Mouse (Mus musculus) right cerebral cortex, postnatal 36 days (tissue): ENCODE data around the gene Ivd.
A peak's percentile ranks its signal among the peaks of the same experiment; 100 is the strongest.

Experiments
- DNase-seq, 2 experiments: peaks; one replicate each; pipeline ENCODE4 v3.0.0; 2022; ENCODE audit warnings: low spot score in 2 of 2, mixed read lengths in 1 of 2

Ivd gene

DNA sequence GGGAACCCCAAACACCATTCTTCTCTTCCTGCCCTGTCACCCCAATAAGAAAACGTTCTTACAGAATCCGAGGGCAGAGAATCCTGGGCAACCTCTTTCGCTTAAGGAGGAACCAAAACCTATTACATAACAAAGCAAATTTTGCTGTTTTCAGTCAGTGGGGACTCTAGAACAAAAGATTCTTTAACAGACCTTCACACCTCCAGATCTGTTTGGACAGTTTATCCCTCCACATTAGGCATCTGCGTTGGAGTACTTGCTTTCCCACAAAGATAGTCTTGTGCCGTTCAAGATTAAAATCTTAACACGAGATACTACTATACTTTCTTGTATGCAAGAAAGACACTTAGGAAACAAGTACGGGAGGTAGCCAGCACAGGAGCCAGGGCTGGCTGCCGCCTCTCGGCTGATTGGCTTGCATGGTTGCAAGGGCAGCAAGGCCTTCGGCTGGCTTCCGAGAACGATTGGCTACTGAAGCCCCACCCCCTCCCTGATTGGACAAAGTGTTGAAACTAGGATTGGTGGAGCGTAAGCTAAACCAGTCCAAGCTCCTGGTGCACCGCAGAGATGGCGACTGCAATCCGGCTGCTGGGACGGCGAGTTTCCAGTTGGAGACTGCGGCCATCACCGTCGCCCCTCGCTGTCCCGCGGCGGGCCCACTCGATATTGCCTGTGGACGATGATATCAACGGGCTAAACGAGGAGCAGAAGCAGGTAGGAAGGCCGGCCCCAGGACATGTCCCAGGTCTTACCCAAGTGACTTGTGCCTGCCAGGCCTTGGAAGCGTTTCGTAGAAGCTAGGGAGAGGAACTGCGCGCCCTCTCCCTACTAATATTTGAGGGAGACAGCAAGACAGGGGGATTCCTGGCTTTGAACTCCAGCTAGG is at the start of gene Ivd:
Ivd (plus strand) TSS at position 501 of the 886 bp plus-strand sequence.
- peak; percentile 93 to 94 for DNase-seq

DNA sequence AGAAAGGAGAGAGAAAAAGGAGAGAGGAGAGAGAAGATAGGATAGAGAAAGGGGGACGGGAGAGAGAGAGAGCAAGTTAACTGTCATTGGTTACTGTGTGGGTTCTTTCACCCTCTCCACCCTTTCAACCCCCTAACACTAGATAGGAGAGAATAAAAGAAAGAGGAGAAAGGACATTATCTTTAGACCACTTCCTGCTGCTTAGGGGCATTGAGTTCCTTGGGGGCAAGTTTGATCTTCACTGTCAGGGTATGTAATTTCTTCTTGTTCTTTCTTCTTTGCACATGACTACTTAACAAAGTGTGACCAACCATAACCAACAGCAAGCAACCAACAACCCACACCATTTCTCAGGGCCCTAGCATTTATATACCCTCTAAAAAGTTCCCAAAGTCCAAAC is 49.0 kb upstream of the Ivd start:
- no peak for DNase-seq

DNA sequence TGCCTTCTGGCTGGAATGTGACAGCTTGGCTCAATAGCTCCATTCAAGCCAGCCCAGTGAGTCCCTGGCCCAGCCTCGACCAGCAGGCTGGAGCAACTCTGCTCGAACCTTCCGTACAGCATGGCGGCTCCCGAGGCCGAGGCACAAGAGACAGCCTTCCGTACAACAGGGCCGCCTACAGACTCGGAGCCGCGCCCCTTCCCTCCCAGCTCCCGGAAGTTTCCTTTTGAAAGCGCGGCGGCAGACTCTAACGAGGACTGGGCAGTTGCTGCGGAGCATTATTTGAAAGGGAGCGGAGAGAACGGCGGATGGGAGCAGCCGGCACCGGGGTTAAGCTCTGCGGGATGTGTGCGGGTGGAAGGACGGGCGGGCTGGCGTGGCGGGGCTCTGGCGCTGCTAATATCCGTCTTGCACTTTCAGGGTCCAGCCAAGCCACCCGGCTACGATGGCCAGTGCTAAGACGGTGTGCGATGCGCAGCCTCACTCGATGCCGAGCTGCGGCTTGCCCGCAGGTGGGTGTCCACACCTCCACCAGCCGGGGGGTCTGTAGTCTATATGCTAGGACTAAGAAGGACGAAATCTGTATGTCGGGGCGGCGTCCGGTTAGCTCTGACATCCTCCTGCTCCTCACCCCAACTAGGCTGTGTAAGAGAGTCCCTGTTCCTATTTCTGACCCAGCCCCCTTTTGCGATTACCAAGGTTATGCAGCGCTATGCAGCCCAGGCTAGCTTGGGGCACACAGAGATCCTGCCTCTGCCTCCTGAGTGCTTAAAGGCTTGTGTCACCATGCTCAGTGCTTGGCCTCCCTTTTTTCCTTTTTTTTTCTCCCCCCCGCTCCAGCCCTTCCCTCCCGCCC is 47.5 kb upstream of the Ivd start, which contains the start of gene Knstrn:
Knstrn (plus strand) TSS at position 23 of the 856 bp plus-strand sequence.
- DNase-seq, result peak; percentile 76

DNA sequence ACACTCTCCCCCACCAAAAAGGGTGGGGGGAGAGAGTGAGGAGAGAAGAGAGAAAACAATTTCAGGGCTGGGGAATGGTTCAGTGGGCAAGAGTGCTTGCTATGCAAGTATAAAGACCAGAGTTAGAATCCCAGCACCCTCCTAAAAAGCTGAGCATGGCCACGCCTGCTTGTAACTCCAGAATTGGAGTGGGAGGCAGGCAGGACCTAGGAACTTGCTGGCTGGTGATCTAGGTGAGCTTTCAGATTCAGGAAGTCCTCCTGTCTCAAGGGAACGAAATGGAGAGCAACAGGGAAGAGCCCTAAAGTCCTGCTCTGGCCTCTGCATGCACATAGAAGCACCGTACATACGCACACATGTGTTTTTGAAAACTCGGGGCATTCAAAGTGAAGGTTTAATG is 39.0 kb upstream of the Ivd start:
- DNase-seq, result no peak

DNA sequence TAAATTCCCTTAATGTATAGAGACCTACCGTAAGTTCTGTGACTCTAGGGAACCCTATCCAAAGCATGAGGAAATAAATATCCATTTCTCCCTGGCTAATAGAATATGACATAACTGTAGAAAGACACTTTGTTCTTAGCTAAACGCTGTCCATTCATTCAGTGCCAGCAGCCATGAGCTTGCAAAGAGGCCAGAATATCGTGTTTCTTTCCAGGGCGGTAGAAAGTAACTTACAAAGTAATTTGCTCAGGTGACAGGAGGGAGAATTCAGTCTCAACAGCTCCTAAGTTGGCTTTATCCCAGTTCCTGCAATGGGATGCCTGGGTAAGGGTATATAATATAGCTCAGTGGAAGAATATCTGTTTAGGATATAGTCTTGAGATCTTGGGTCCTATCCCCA is 37.4 kb upstream of the Ivd start:
- DNase-seq, result no peak

DNA sequence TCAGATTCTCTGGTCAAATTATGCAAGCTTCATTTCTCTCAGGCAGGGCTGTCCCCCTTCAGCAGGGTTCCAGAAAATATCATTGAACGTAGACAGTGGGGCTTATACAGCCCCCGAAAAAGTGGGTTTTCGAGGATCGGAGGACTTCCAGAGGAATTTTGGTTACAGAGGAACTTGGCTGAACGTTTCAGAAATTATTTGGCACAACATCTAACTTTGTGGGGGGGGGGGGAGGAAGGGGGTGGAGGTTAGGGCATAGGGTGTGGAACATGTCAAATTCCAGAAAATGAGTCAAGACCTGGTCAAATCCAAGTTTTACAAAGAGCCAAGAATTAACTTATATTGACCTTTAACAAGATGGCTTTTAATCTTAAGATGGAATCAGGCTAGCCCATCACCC is 32.7 kb upstream of the Ivd start:
- DNase-seq, result no peak

DNA sequence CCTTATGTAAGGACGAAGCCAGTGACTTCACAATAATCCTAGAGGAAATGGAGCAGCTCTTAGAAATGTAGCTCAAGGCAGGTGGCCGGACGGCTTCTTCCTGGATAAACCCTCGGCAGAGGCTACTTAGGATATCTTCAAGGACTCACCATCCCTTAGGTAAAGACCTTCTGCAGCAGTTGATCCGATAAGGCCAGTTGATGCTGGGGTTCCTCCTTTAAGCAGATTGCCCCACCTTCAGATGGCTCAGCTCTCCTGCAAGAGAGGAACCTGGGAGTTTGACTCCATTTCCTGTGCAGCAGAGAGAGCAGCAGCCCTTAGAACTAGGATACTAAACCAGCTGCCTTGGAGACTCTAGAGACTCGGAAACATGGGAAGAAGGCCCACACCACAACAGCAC is 27.7 kb upstream of the Ivd start:
- no peak for DNase-seq

DNA sequence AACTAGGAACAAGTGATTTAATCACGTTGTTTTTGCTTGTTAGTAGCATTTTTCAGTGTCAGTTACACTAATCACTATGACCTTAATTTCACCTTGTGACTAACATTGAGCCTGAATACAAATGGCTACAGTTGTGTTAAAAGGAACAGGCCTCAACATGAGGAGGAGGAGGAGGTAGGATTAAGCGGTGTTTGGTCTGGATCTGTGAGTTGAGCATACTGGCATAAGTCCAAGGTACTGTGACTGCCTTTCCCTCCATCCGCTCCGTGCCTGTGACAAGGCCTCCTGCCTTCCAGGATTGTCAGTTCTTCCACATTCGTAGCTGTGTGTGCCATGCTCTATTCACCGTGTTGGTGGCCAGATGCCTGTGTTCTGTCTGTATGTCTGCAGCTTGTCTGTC is 26.6 kb upstream of the Ivd start:
- DNase-seq, result no peak

DNA sequence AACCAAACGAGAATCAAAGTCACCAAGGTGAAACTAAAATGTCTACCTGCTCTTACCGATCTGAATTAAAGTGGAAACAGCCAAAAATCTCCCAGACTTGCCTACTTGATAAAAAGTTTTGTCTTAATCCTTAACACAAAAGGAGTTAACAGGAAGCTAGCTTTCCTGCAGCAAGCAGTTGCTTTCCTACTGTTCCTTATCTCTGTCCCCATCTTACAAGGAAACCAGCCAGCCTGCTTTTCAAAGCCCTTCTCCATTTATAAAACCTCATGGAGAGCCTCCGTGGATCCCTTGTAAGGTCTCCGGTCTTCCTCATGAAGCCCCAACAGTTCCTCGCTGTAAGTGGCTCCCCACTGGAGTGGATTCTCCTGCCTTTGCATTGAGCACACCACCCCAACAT is 23.4 kb upstream of the Ivd start:
- no peak for DNase-seq

DNA sequence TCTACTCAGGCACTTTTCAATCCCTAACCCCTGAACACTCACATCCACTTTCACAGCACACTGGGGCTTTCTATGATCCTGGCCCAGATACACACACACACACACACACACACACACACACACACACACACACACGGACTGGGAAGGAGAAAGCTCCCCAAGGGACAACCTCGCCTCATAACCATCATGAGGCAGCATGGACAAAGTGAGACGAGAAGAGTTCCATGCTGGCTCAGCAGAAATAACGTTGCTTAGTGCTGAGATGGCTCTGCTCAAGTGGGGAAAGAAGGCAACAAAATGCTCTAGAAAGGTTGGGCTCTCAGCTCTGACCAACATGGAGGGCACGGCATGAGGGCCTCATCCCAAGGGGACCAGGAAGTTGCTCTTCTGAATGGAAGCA is 20.6 kb upstream of the Ivd start:
- no peak for DNase-seq

DNA sequence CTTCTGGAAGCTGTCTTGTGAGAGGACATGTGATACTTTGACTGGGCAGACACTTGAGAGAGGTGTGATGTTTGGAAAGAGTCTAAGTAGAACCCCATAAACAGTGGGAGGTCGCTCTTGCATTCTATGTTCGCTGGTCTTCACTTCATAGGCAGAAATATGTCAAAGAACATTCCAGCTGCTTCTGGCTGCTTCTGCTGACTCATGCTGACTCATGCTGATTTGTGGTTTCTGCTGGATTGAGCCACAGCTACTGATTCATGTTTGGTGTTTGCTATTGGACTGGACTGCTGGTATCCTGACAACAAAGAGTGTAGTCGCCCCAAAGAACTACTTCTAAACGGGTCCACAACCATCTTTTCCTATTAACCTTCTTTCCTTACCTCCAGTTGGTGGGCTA is 20.0 kb upstream of the Ivd start:
- DNase-seq, result no peak

DNA sequence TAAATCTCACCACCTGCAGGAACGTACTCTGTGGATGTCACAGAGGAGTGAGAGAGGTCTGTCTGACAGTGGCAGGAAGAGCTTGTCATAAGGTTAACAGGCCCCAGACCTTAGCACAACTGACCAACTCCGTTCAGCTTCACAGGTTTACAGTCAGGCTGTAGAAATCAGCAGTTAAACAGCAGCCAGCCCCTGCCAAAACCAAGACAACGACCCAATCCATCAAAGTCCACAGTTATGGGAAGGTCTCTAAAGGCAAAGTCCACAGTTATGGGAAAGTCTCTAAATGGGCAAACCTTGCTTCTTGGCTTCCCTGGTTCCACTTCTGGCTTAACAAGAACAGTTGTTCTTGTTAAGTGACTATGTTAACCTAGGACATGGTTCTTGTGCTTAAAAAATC is 17.3 kb upstream of the Ivd start:
- no peak for DNase-seq

DNA sequence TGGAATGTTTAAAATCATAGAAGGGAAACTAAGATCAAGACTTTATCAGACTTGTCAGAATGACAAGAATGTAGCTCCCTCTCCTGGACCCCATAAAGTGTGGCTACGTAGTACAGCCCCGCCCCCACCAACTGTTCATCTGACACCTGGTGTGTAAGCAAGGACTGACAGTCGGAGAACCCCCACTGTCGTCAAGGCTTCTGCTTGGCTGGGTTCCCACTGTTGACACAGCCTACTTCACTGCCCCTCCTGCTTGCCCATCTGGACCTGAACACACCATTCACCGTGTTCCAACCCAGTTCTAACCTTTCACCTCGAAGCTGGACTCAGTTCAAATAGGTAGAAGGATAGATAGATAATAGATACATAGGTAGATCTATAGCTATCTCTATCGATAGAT is 15.5 kb upstream of the Ivd start:
- no peak for DNase-seq

DNA sequence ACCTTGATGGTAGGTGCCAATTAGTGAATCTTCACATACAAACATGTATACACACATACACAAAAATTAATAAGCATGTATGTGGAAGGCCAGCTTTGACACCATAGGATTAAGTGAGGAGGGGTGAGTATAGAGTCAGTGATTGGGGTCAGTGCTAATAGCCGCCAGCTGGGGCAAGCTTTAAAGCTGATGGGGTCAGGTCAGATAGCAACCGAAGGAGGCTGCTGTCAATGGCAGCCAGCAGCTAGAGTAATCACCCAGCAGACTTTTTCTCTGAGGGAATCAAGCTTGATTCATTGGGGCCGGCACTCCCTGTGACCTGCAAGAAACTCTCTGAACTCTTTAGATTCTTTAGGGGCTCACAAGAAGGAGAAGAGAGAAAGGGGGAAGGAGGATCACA is 10.0 kb upstream of the Ivd start:
- DNase-seq, result no peak

DNA sequence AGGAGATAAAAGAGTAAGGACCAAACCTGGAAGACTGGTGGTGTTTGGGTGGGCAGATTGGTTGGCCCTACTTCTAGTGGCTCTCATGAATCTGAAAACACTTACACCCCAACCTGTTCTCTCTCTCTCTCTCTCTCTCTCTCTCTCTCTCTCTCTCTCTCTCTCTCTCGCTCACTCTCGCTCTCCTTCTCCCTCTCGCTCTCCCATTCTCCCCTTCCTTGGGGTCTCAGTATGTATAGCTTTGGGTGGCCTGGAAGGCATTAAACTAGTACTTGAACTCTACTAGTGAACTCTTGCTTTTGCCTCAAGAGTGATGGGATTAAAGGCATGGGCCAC is 554 bp downstream of the Ivd start:
- DNase-seq, result no peak

DNA sequence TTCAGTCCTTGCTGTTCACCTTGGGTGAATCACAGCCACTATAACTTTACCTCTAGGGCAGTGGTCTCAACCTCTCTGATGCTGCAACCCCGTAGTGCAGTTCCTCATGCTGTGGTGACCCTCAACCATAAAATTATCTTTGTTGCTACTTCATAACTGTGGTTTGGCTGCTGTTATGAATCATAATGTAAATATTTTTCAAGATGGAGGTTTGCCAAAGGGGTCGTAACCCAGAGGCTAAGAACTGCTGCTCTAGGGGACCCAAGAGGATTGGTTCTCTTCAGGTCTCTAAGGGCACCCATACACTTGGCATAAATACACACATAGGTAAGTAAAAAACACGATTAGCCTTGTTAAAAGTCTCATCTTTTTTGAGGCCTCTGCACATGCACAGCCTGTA is 8.8 kb downstream of the Ivd start:
- DNase-seq, result no peak

DNA sequence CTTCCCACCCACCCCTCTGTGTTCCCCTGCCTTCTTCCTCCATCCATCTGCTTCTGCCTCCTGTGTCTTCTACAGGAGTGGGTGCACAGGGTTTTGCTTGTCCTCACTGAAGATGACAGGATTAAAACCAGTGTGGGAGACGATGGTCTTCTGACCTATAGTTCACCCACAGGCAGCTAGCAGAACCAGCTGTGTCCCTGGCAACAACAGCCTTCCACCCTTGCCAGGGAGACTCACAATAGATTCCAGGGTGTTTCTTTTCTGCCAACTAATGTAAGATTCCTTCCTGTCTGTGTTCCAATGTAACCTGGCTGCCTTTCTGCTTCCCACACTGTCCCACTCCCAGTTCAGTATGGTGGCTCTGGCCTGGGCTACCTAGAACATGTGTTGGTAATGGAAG is 9.3 kb downstream of the Ivd start:
- no peak for DNase-seq

DNA sequence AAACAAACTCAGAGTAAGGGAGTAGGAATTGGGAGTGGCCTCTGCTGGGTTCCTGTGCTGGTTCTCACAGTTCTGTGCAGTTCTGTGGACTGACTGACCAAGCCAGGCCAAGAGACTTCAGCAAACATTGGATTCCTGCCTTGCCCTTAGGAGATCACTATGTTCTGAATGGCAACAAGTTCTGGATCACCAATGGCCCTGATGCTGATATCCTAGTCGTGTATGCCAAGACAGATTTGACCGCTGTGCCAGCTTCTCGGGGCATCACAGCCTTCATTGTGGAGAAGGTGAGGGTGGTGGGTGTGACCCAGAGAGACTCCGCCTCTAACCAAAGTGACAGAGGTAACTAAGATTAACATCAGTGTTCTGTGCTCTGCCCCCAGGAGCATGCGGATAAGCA is 11.3 kb downstream of the Ivd start:
- no peak for DNase-seq

DNA sequence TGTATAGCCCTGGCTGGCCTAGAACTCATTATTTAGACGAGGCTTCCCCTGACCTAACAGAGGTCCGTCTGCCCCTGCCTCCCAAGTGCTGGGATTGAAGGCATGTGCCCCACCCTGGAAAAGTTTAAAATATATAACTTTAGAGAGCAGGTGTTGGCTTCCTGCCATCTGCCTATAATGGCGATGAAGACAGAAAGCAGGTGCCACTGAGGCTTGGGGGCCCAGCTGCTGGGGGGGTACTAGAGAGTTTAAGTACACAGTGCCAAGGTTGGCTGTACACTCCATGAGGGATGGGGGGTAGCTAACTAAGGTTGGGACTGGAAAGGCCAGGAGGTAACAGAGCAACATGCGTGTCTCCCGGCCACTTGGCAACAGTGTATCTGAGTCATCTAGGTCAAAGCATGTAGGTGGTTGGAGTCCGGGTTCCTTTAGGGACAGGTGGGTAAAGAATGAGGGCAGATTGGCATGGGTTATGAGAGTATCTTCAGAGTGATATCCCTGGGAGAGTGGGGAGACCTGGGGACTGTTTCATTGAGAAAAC is 12.2 kb downstream of the Ivd start:
- DNase-seq, result no peak

DNA sequence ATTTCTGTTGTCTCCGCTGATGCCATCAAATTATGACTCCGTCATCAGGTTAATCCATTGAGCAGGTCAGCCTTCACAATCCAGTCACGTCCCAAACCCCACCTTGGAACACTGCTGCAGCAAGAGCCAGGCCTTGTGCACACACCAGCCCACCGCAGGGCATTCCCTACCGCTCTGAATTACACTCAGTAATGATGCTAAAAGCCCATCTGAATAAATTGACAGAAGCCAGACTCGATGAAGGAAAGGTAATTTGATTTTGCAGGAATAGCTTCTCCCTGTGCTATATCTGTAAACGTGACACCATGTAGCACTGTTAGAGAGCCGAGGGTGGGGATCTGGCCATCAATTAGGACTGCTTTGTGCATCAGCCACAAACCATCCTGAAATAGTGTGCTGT is 13.6 kb downstream of the Ivd start:
- DNase-seq, result no peak

DNA sequence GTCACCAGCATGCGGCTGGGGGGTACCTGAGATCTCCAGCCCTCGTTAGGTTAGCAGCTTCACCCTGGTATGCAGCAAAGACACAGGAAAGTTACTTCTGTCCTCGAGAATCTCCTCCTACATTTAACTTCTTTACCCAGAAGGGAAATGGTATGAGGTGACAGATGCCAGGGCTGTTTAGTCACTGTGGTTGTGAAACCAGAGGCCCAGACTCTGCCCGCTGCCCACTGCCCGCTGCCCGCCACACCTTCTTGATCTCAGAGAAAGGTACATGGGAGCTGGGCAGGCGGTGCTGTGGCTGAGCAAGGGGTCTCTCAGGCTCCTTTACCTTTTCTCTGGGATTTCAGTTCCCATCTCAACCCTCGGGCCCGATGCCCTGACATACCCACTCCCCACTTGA is 14.7 kb downstream of the Ivd start:
- DNase-seq, result no peak

DNA sequence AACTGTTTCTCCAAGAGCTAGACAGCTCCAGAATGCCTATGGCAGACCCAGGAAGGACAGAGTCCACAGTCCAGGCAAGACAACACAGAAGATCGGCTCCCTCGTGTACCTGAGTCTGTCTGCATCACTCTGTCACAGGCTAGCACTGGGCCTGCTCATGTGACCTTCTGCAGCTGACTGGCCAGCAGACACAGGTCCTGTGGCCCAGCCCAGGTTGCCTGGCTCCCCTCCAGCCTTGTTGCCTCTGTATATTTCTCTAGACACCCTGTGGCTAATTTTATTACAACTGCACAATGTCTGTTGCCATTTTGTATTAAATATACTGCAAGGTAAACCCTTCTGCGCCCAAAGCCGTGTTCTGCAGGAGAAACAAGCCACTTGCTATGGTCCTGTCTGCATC is 19.3 kb downstream of the Ivd start:
- DNase-seq, result no peak

DNA sequence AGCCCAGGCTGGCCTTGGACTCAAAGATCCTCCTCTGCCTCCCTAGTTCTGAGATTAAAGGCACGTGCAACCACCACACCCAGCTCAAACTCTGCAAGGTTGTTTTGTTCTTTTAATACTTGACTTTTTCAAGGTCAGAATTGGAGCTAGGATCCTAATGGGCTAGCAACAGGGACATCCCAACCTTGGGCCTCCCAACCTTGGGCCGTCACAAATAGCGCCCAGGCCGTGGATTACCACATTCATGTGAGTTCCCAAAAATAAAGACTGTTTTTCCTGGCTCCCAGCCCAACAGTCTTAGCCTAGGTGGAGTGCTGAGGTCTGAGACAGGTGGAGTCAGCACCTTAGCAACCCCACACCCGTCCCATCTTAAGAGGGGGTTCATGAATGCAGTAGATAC is 20.2 kb downstream of the Ivd start:
- DNase-seq, result no peak
